ENCODE assay signal across 10 mouse cellular contexts in the genomic region with DNA sequence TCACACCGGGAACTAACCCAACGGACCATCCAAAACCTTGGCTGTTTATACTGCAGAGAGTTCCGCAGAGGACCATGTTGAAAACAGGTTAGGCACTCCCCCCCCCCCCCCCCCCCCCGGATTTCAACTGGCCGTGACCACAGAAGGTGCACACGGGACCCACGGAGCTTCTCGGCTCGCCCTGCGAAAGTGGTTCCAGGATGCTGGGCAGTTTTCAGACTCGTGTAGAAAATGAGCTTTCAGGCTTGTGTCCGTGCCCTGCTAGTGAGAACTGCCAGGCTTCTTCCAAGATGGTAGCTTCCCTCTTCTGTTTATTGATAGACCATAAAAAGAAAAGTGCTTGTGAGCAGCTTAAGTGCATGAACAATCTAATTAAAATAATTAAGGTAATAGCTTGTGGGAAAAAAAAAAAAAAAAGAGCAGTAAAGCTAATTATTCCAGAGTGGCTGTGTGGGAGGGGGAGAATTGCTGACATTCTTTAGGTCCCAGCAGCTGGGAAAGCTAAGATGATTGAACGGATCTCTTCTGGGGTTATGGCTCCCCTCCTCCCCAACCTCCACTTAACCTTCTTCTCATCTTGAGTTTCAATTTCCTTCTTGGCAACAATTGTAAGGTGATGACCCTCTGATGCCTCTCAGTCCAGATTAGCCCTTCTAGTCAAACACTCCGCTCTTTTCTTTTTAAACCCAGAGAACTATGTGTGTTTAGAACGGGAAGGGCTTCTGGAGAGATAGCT.
DNase-seq lines count a peak whose midpoint lies in the region; ATAC-seq and TF ChIP-seq lines count a peak whose summit lies in the region.
"Had no signal": no experiment of that assay in that cellular context is flagged by ENCODE, and none has a peak within 500 bp of the region (broad histone marks: within the 10 kb centered on the region; RNA-seq: fewer than 3 reads in every experiment).

No protein-coding gene starts in this region.

- no peak for DNase-seq in heart, postnatal 25 days (ENCODE audit: low spot score)
- DNase-seq in brain, embryonic 14.5 days (ENCODE audit: low read depth), result peak; percentile 23
- DNase-seq in left cerebral cortex, postnatal 10 days (ENCODE audit: extremely low spot score in 1 of 2, low spot score in 2 of 2), result no peak
- no peak for DNase-seq in cerebellum, postnatal 4 days (ENCODE audit: low spot score in 2 of 2)
- DNase-seq: adrenal gland, postnatal 36 days had no signal

- ATAC-seq in heart, embryonic 15.5 days (replicated peaks; ENCODE audit: insufficient number of reproducible peaks, insufficient read depth, low FRiP score, low read depth), result no peak
- no peak for ATAC-seq in forebrain, embryonic 16.5 days
- 0 out of 2 replicates have a peak, but pooled peaks have one; percentile 29 for ATAC-seq in limb, embryonic 13.5 days (ENCODE audit: low FRiP score, low read depth)
- no peak for ATAC-seq in erythroid progenitor cell, adult 5-6 weeks (replicated peaks; ENCODE audit: low FRiP score, poor library complexity, severe bottlenecking)

- H3K27me3 ChIP-seq in heart, embryonic 15.5 days, result peaks cover 8% of the 10 kb centered on the region; the same call in 1 of the 2 replicates
- H3K27me3 ChIP-seq in forebrain, embryonic 16.5 days (replicated peaks; ENCODE audit: control insufficient read depth, insufficient read depth, low read length), result peaks cover 11% of the 10 kb centered on the region
- H3K27me3 ChIP-seq in limb, embryonic 13.5 days, result peaks cover 8% of the 10 kb centered on the region

- intact Hi-C loops in heart, postnatal 25 days (cut with DNase I), result loop anchor here (5.0 to 10.0 kb wide), 4 partner anchors 65 to 750 kb away; partner anchors contain the start of genes Arhgap29 and Gclm
- intact Hi-C loops in left cerebral cortex, postnatal 10 days (cut with DNase I), result loop anchor here (5.0 to 10.0 kb wide), 4 partner anchors 80 to 748 kb away; partner anchors contain the start of genes Dnttip2 and Gclm

- TF ChIP-seq POLR2A in brain, embryonic 14.5 days (IDR thresholded peaks at IDR 0.05; ENCODE audit: borderline replicate concordance, extremely low read depth, insufficient read depth, insufficient read length, poor library complexity, severe bottlenecking), result no peak

- H3K4me3 ChIP-seq in heart, embryonic 15.5 days, result peak overlapping the region; percentile 19; the same call in 1 of the 2 replicates
- H3K4me3 ChIP-seq in forebrain, embryonic 16.5 days (replicated peaks; ENCODE audit: low read length), result no peak overlapping the region
- peak overlapping the region; percentile 14; the same call in 1 of the 2 replicates for H3K4me3 ChIP-seq in limb, embryonic 13.5 days
- H3K4me3 ChIP-seq: erythroblast, embryonic 14.5 days had no signal

- H3K27ac ChIP-seq in heart, embryonic 15.5 days, result no peak overlapping the region
- H3K27ac ChIP-seq in forebrain, embryonic 16.5 days (ENCODE audit: low read length), result no peak overlapping the region
- H3K27ac ChIP-seq in limb, embryonic 13.5 days, result no peak overlapping the region

- H3K36me3 ChIP-seq in heart, embryonic 15.5 days, result no peaks in the 10 kb centered on the region
- no peaks in the 10 kb centered on the region for H3K36me3 ChIP-seq in forebrain, embryonic 16.5 days (ENCODE audit: control insufficient read depth, insufficient read depth)
- no peaks in the 10 kb centered on the region for H3K36me3 ChIP-seq in limb, embryonic 13.5 days

- peak overlapping the region; percentile 51 for H3K4me2 ChIP-seq in heart, embryonic 15.5 days
- H3K4me2 ChIP-seq in forebrain, embryonic 16.5 days (ENCODE audit: low read length), result peak overlapping the region; percentile 26; the same call in 1 of the 2 replicates
- peak overlapping the region; percentile 49 for H3K4me2 ChIP-seq in limb, embryonic 13.5 days (replicated peaks)

- TF ChIP-seq CTCF in brain, embryonic 14.5 days (IDR thresholded peaks at IDR 0.05; ENCODE audit: borderline replicate concordance, extremely low read depth, insufficient read depth, insufficient read length), result no peak

- H3K9ac ChIP-seq in heart, embryonic 15.5 days, result no peak overlapping the region
- H3K9ac ChIP-seq in forebrain, embryonic 16.5 days (replicated peaks; ENCODE audit: low read depth, low read length), result no peak overlapping the region
- no peak overlapping the region for H3K9ac ChIP-seq in limb, embryonic 13.5 days

- peaks cover 41% of the 10 kb centered on the region for H3K4me1 ChIP-seq in heart, embryonic 15.5 days (replicated peaks)
- peaks cover 4% of the 10 kb centered on the region; the same call in 1 of the 2 replicates for H3K4me1 ChIP-seq in forebrain, embryonic 16.5 days (replicated peaks; ENCODE audit: control insufficient read depth, insufficient read depth, low read length)
- H3K4me1 ChIP-seq in limb, embryonic 13.5 days, result peaks cover 7% of the 10 kb centered on the region; the same call in 1 of the 2 replicates

- H3K9me3 ChIP-seq in heart, embryonic 15.5 days (replicated peaks), result no peaks in the 10 kb centered on the region
- H3K9me3 ChIP-seq in forebrain, embryonic 16.5 days (ENCODE audit: control insufficient read depth, low read length), result no peaks in the 10 kb centered on the region
- H3K9me3 ChIP-seq in limb, embryonic 13.5 days, result no peaks in the 10 kb centered on the region

- 25% methylated on average over 15 of the region's 15 CpGs for WGBS in heart, embryonic 15.5 days
- 14% methylated on average over 14 of the region's 15 CpGs for WGBS in forebrain, embryonic 16.5 days
- 13% methylated on average over 15 of the region's 15 CpGs for WGBS in limb, embryonic 13.5 days
